Comparison of ENCODE assay signal across 8 mouse cellular contexts in genomic region chr4:62624679-62625450, GRCm38 (mm10).
DNase-seq lines count a peak whose midpoint lies in the region; ATAC-seq lines count a peak whose summit lies in the region.

No protein-coding gene starts in this region.

- DNase-seq in heart, adult 18-20 months, result peak; percentile 69 to 81
- DNase-seq in heart, postnatal 36 days, result no peak
- DNase-seq in embryo, embryonic 10.5 days (ENCODE audit: low spot score), result peak; percentile 65
- no peak for DNase-seq in left cerebral cortex, adult 8-10 months (ENCODE audit: low spot score in 2 of 2)
- no peak for DNase-seq in urinary bladder, postnatal 10 days (ENCODE audit: low spot score)
- DNase-seq in ovary, postnatal 10 days (ENCODE audit: low spot score), result no peak

- 56% methylated on average over 15 of the region's 15 CpGs for WGBS in heart, embryonic 14.5 days
- WGBS in midbrain, embryonic 13.5 days, result 27% methylated on average over 15 of the region's 15 CpGs

- peak overlapping the region; percentile 41 to 84 for H3K27ac ChIP-seq in heart, embryonic 14.5 days (replicated peaks in 1 of 2; ENCODE audit: control insufficient read depth in 1 of 2, insufficient read depth in 1 of 2, low read depth in 2 of 2, low read length in 2 of 2)
- peak overlapping the region; percentile 69 for H3K27ac ChIP-seq in midbrain, embryonic 13.5 days

- H3K4me3 ChIP-seq in heart, embryonic 14.5 days (ENCODE audit: control insufficient read depth in 1 of 2, insufficient read depth in 1 of 2, low read depth in 1 of 2, low read length in 2 of 2), result no peak overlapping the region
- H3K4me3 ChIP-seq in midbrain, embryonic 13.5 days (replicated peaks), result no peak overlapping the region

- H3K9ac ChIP-seq in heart, embryonic 14.5 days (ENCODE audit: low read length), result peak overlapping the region; percentile 50
- H3K9ac ChIP-seq in midbrain, embryonic 13.5 days (replicated peaks), result peak overlapping the region; percentile 28; the same call in 1 of the 2 replicates

- no peaks in the 10 kb centered on the region for H3K9me3 ChIP-seq in heart, embryonic 14.5 days (ENCODE audit: control insufficient read depth, low read length)
- no peaks in the 10 kb centered on the region for H3K9me3 ChIP-seq in midbrain, embryonic 13.5 days

- H3K36me3 ChIP-seq in heart, embryonic 14.5 days (ENCODE audit: control insufficient read depth, insufficient read depth, low read length), result peaks cover 8% of the 10 kb centered on the region
- 0 out of 2 replicates have a peak, but pooled peaks cover 5% of the 10 kb centered on the region for H3K36me3 ChIP-seq in midbrain, embryonic 13.5 days

- H3K4me1 ChIP-seq in heart, embryonic 14.5 days (ENCODE audit: control insufficient read depth in 2 of 2, insufficient read depth in 2 of 2, low read length in 2 of 2), result peaks cover 36 to 40% of the 10 kb centered on the region in 2 experiments
- H3K4me1 ChIP-seq in midbrain, embryonic 13.5 days (replicated peaks), result peaks cover 43% of the 10 kb centered on the region

- no peak for ATAC-seq in heart, embryonic 14.5 days (ENCODE audit: insufficient number of reproducible peaks, insufficient read depth, low FRiP score, low read depth)
- ATAC-seq in midbrain, embryonic 13.5 days, result peak; percentile 51

- H3K27me3 ChIP-seq in heart, embryonic 14.5 days (ENCODE audit: control insufficient read depth, insufficient read depth, low read length), result peaks cover 19% of the 10 kb centered on the region
- no peaks in the 10 kb centered on the region for H3K27me3 ChIP-seq in midbrain, embryonic 13.5 days

- H3K4me2 ChIP-seq in heart, embryonic 14.5 days (ENCODE audit: low read length), result peak overlapping the region; percentile 56; the same call in 1 of the 2 replicates
- 0 out of 2 replicates have a peak overlapping the region, but pooled peaks have one; percentile 9 for H3K4me2 ChIP-seq in midbrain, embryonic 13.5 days (replicated peaks)

- intact Hi-C loops in heart, postnatal 36 days (cut with DNase I), result no loop called here

Comparison
In these comparisons a context has a peak if more than half of its experiments do, and no peak if none do; other contexts are left out.
1. DNase-seq: peak in heart, adult 18-20 months (2 of 2) and embryo, embryonic 10.5 days (single experiment); none in heart, postnatal 36 days (0 of 2), left cerebral cortex, adult 8-10 months (0 of 2), urinary bladder, postnatal 10 days (single experiment) and ovary, postnatal 10 days (single experiment).